Mouse (Mus musculus) hematopoietic stem cell, adult 5-6 weeks (primary cell): Measurements from ENCODE around the gene Cacna2d2. TPM values are rescaled to one million over a fixed set of nuclear protein-coding genes. Genes with fewer than 3 reads are reported as not detected.

Source experiments
- ATAC-seq, 2 experiments: fragments of 125-278 bp in 1 of 2; replicated peaks in 1 of 2; 2 replicates each; pipeline ENCODE4 v1.8.0; 2016 to 2017; ENCODE audit warnings: inconsistent platforms in 2 of 2, mild to moderate bottlenecking in 2 of 2, moderate number of reproducible peaks in 2 of 2, low read depth in 1 of 2, moderate TSS enrichment in 1 of 2; ENCODE audit not compliant: low FRiP score in 2 of 2, poor library complexity in 2 of 2, severe bottlenecking in 2 of 2, insufficient read depth in 1 of 2, low TSS enrichment in 1 of 2
- total RNA-seq: library from RNA; stranded (forward); fragments of 172-1452, 232-1000 nt; gene quantifications from 2 replicates; pipeline ENCODE4 v1.2.3, GENCODE M21; 2017

The Cacna2d2 gene
- total RNA-seq, 1 experiment from 2014 or later, result 1.8 TPM

- no peak for ATAC-seq
These were observed 111.1 kb downstream of the Cacna2d2 start for GRCm38 (mm10) chr9:107510384-107511100.

DNA sequence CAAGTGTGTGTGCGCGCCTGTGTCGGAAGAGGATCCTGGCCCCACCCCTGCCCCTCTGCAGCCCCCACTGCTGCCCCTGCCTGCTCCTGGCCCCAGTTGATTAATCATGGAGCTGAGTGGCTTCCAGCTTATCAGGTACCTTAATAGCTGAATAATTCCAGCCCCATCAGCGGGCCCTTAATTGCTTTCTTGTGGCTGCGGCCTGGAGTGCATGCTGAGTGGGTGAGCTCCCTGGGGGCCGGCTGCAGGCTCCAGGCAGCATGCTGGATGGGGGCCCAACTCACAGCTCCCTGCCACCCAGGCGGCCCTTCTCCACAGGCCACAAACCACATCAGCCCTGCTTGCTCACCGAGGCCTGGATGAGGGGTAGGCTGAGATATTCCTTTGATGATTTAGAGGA lies 112.0 kb downstream of the Cacna2d2 start:
- no peak for ATAC-seq

DNA sequence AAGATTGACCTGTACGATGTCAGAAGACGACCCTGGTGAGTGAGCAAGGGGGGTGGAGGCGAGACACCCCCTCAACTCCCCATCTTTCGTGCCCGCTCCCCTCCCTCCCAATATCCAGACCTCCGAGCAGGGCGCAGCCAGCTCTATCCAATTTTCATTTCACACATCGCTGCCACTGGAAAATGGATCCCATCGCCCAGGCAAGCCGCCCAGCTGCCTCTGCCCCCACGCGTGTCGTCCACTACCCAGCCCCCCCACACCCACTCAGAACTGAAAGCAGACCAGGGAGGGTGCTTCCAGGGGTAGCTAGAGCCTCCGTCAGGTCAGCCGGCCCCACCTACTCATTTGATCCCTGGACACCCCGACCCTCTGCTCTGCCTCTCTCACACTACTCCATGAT lies 112.9 kb downstream of the Cacna2d2 start:
- no peak for ATAC-seq

- ATAC-seq, result peak; percentile 83
These were observed 115.0 kb downstream of the Cacna2d2 start for GRCm38 (mm10) chr9:107514303-107514955.

GRCm38 (mm10) chr9:107520331-107520730 lies 120.9 kb downstream of the Cacna2d2 start:
- no peak for ATAC-seq

DNA sequence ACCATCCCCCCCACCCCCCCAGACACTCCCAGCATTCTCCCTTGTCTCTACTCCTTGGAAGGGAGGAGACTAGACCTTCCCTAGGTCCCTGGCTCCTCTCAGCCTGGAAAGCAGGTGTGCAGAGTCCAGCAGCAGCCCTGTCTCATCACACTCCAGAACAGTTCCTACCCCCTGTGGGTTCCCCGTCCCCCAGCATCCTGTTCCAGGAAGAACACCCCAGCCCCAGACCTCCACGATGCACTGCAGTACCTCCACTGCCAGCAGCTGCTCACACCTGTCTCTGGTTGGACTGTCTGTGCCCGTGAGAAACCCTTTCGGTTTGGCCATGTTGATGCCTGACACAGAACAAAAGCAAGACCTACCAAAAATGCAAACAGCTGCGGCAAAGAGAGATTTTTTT lies 121.8 kb downstream of the Cacna2d2 start:
- ATAC-seq, result no peak

DNA sequence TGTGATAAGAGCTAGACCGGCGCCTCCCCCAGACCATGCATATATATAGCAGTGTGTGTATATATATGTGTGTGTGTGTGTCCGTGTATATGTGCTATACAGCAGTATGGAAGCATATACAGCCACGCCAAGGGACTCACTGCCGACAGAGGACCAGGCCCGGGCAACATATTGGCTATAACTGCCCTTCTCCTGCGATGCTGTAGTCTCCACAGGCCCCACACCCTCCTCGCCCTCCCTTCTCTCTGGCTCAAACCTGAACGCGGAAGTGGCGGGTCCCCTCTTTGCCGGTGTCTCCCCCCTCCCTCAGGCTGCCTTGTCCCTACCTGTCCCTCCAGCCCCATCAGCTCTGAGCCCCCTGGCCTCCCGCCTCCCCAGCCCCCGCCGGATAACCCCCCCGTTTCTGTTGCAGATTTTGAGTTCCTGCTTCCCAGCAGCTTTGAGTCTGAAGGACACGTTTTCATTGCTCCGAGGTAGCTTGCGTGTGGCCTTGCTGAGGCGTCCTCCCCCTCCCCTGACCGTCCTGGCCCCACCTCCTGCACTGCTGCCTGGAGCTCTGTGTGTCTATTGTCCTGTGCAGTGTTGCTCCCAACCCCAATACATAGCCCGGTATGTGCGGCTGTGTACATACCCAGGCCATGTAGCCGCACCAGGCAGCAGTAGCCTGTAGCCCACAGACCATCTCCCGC lies 122.4 kb downstream of the Cacna2d2 start:
- ATAC-seq, result peak; percentile 19 to 51; a peak in 2 of 4 replicates

- no peak for ATAC-seq
These were observed 122.9 kb downstream of the Cacna2d2 start for GRCm38 (mm10) chr9:107522400-107522711.

DNA sequence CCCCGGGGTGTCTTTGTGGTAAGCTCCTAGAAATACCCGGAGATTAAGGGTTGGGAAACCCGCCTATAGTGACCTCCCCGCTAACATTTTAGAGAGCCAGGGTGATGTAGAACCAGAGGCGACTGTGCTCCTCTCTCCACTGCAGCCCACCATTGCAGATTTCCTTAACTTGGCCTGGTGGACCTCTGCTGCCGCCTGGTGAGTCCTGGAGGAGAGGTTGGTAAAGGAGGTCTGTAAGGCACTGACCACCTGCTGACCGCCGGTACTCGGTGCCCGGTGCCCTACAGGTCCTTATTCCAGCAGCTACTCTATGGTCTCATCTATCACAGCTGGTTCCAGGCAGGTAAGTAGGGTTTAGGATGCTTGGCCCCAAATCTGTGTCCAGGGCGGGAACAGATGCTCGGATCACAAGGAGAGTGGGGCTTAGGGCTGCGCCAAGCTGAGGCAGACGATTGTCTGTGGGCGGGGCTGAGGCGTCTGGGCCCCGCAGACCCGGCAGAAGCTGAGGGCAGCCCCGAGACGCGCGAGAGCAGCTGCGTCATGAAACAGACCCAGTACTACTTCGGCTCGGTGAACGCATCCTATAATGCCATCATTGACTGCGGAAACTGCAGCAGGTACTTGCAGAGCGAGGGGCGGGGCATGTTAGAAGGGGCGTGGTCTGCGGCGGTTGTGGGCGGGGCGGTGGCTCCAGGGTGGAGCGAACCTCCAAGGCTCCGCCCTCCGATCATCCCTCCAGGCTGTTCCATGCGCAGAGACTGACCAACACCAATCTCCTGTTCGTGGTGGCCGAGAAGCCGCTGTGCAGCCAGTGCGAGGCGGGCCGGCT lies 127.0 kb downstream of the Cacna2d2 start:
- ATAC-seq, result peak; percentile 28 to 61; a peak in 3 of 4 replicates

GRCm38 (mm10) chr9:107533791-107534407 lies 134.5 kb downstream of the Cacna2d2 start, which contains the start of gene Tmem115:
TSS of gene Tmem115 (plus strand) at chr9:107533945.
- peak; percentile 92 to 94 for ATAC-seq

DNA sequence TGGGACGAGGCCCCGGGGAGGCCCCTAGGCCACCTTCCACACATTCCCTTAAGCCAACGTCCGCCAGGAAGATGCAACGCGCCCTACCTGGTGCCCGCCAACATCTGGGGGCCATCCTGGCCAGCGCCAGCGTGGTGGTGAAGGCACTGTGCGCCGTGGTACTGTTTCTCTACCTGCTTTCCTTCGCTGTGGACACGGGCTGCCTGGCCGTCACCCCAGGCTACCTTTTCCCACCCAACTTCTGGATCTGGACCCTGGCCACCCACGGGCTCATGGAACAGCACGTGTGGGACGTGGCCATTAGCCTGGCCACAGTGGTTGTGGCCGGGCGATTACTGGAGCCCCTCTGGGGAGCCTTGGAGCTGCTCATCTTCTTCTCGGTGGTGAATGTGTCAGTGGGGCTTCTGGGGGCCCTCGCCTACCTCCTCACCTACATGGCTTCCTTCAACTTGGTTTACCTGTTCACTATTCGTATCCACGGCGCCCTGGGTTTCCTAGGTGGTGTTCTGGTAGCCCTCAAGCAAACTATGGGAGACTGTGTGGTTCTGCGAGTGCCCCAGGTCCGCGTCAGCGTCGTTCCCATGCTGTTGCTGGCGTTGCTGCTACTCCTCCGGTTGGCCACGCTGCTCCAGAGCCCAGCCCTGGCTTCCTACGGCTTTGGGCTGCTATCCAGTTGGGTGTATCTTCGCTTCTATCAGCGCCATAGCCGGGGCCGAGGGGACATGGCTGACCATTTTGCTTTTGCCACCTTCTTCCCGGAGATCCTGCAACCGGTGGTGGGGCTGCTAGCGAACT lies 135.2 kb downstream of the Cacna2d2 start:
- ATAC-seq, result peak in 1 of 2 experiments; percentile 29; a peak in 2 of 4 replicates

- no peak for ATAC-seq
These were observed 138.8 kb downstream of the Cacna2d2 start for GRCm38 (mm10) chr9:107538231-107538630.

- ATAC-seq, result no peak
These were observed 139.3 kb downstream of the Cacna2d2 start for GRCm38 (mm10) chr9:107538711-107539110.

GRCm38 (mm10) chr9:107539940-107540339 lies 140.5 kb downstream of the Cacna2d2 start:
- ATAC-seq, result no peak

DNA sequence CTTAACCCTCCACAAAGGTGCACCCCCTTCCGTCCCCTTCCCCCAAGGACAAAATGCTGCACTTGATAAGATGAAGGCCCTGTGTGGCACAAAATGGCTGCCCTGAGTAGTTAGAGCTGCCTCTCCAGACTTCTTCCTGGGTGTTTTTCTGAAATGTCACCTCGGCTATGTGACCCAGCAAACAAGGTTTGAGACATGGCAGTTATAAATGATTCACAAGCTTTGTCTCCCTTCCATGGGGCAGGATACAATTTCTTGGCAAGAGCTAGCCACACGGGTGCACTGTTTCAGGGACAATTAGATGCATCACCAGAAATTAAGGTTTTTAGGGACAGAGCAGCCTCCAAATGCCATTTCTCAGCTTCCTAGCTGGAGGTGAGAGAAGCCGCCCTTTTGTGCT lies 141.0 kb downstream of the Cacna2d2 start:
- no peak for ATAC-seq

GRCm38 (mm10) chr9:107541005-107541404 lies 141.6 kb downstream of the Cacna2d2 start:
- no peak for ATAC-seq
